Mouse (Mus musculus): Measurements from ENCODE around the gene Pex5l.

DNA sequence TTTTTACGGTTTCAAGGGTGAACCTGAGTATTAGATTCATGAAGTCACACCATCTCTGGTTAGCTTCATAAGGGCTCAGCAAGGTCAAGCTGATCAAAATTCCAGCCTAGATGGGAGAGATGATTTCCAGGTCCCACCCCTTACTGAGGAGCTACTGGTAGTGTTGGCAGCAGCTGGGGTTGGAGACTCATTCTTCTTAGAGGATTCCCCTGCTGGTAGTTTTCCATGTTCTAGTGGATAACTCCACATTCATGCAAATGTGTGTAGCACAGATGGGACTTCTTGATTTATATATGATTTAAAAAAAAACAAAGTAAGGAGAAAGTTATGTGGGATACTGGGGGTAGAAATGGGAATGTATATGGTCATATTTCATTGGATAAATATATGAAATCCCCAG lies 172.8 kb downstream of the Pex5l start:
- no peak for TF ChIP-seq E2F4 (IDR thresholded peaks at IDR 0.05; ENCODE audit: insufficient read depth)
- no peak for TF ChIP-seq MAX (IDR thresholded peaks at IDR 0.05; ENCODE audit: low read depth)
- no peak for TF ChIP-seq POLR2A (IDR thresholded peaks at IDR 0.05; ENCODE audit: insufficient read length, low read depth)
- no peak for TF ChIP-seq MYOG (IDR thresholded peaks at IDR 0.05; ENCODE audit: control insufficient read depth in 1 of 3, insufficient read depth in 1 of 3, insufficient read length in 2 of 3, low read depth in 2 of 3)
- no peak for TF ChIP-seq TCF3 (IDR thresholded peaks at IDR 0.05; ENCODE audit: insufficient read length, low read depth)
- TF ChIP-seq POLR2AphosphoS2 (IDR thresholded peaks at IDR 0.05; ENCODE audit: insufficient read length, low read depth), result no peak
- no peak for TF ChIP-seq TCF12 (IDR thresholded peaks at IDR 0.05; ENCODE audit: insufficient read depth, poor library complexity, severe bottlenecking)
- TF ChIP-seq MYOD1 (IDR thresholded peaks at IDR 0.05; ENCODE audit: control insufficient read depth in 1 of 3, insufficient read length in 2 of 3, low read depth in 2 of 3), result no peak
- TF ChIP-seq CEBPB (IDR thresholded peaks at IDR 0.05; ENCODE audit: insufficient read depth, poor library complexity, severe bottlenecking), result no peak
- TF ChIP-seq SRF (IDR thresholded peaks at IDR 0.05; ENCODE audit: control insufficient read depth, insufficient read length, low read depth), result no peak

Data from myocyte (in vitro differentiated cells).